Mouse (Mus musculus) liver, embryonic 18 days (tissue): ENCODE data around the gene Tmem87b. TPM values are rescaled to one million over a fixed set of nuclear protein-coding genes. Genes with fewer than 3 reads are reported as not detected.

Experiments
- polyA plus RNA-seq: library from polyadenylated mRNA; depleted of rRNA; stranded (reverse); fragments of >200 nt; gene quantifications from 2 replicates; pipeline ENCODE4 v1.2.3, GENCODE M21; 2012; rRNA removed

Tmem87b gene
- polyA plus RNA-seq: 8.0 and 8.6 TPM in 2 replicates

DNA sequence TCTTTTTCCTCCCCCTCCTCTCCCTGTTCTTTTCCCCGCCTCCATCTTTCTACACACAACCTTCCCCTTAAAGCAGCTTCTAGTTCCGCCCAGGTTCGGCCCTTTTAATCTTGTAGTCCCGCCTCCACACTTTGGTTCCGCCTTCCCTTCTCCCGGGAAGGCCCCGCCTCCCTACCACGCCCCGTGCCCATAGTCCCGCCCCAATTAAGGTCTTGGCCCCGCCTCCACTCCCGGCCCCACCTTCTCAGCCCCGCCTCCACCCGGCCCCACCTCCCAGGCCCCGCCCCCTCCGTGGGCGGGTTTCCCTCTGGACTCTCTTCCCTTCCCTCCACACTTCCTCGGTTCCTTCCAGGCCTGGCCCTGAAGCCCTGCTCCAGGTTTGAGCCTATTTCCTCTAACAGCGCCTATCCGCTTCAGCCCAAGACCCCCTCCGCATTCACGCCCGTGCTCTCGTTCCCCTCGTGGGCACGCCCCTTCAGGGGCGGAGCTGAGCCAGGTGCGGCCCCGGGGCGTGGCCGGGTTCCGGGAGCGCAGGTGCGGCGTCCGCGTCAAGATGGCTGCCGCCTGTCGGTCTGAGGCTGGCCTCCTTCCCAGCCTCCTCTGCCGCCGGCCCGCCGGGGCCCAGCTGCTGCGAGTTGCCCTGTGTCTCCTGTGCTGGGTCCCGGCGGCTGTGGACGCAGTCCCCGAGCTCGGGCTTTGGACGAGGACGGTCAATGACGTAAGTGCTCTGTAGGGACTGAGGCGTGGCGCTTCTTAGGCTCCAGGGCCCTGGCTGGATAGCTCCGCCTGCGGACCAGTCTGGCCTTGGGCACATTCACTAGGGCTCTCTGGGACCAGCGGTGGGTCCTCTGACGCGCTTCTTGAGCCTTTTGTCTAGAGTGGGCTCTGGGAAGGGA lies at the start of gene Tmem87b:
TSS of gene Tmem87b (plus strand) at position 333 of the 896 bp plus-strand sequence.

GRCm38 (mm10) chr2:128862636-128863035 lies 44.7 kb downstream of the Tmem87b start, which contains the start of gene Fbln7:
Gene Fbln7, plus strand, starts transcription at chr2:128862981.

Other genes with a start within 250 kb of the Tmem87b start
- gene Spdye4c, start 226.9 kb upstream of the Tmem87b start, polyA plus RNA-seq: not detected in 2 replicates
- 13.5 and 16.4 TPM in 2 replicates for gene Anapc1, start 130.7 kb upstream of the Tmem87b start, polyA plus RNA-seq
- 5.4 and 6.0 TPM in 2 replicates for gene Mertk, start 119.2 kb upstream of the Tmem87b start, polyA plus RNA-seq
- 0.12 and 0.13 TPM in 2 replicates for gene Fbln7, start 44.9 kb downstream of the Tmem87b start, polyA plus RNA-seq
- gene Zc3h8, start 126.0 kb downstream of the Tmem87b start, polyA plus RNA-seq: 1.9 and 2.2 TPM in 2 replicates
- gene Zc3h6, start 149.3 kb downstream of the Tmem87b start, polyA plus RNA-seq: 0.36 and 0.44 TPM in 2 replicates
- gene Gm10762, start 149.6 kb downstream of the Tmem87b start, polyA plus RNA-seq: 2.6 TPM in 2 replicates
- 0.08 and 0.09 TPM in 2 replicates for gene Vinac1, start 230.1 kb downstream of the Tmem87b start, polyA plus RNA-seq
- gene Ttl, start 247.8 kb downstream of the Tmem87b start, polyA plus RNA-seq: 1.1 and 1.2 TPM in 2 replicates